Mouse (Mus musculus): ENCODE data around the gene March4.

DNA sequence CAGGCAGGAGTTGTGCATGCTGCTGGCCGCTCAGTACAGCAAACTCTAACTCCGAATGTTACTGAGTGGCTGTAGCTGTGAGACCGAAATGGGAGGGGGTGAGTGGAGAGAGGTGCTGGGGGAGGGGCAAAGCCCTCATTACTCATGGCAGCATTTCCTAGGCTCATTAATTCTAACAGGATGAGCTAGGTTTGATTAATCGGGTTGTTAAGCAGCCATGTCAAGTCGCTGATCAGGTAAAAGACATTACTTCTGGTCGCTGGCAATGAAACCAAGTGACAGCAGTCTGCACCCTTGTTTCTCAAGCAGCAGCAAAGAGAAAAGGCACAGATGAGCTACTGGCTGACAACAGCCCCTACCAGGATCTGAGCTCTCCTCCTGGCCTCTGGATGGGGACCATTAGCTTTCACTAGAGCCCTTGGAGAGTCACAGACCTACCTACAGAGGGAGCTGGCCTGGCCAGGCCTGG lies 82.0 kb downstream of the March4 start:
- no peak for TF ChIP-seq CTCF (IDR thresholded peaks at IDR 0.05; ENCODE audit: extremely low read depth, insufficient read depth, insufficient read length, insufficient replicate concordance)
- no peak for TF ChIP-seq POLR2A (IDR thresholded peaks at IDR 0.05; ENCODE audit: low read depth, low read length)

Measured in spleen, adult 2 months (tissue).